Mouse (Mus musculus): ENCODE results near the gene Cxcl12. TPM values are rescaled to one million over a fixed set of nuclear protein-coding genes. Genes with fewer than 3 reads are reported as not detected.

Cxcl12 gene
- polyA plus RNA-seq, 1 experiment from 2014 or later = 207 TPM

GRCm38 (mm10) chr6:117201396-117201795 lies 33.1 kb downstream of the Cxcl12 start:
- Histone ChIP-seq H3K4me2 (no peak overlapping the region), H3K36me3 (no peaks in the 10 kb centered on the region), H3K4me3 (no peak overlapping the region), H3K9me3 (replicated peaks) (no peaks in the 10 kb centered on the region), H3K4me1 (replicated peaks) (peaks cover 11% of the 10 kb centered on the region; the same call in 1 of the 2 replicates), H3K27ac (ENCODE audit: poor library complexity, severe bottlenecking) (no peak overlapping the region), H3K9ac (no peak overlapping the region), H3K27me3 (replicated peaks) (peaks cover 22% of the 10 kb centered on the region)
- WGBS = 79% methylated on average over 2 of the region's 2 CpGs
- no peak for ATAC-seq (ENCODE audit: insufficient number of reproducible peaks, low FRiP score)

- no peak for ATAC-seq (ENCODE audit: insufficient number of reproducible peaks, low FRiP score)
- H3K4me3 ChIP-seq = no peak overlapping the region
- no peak overlapping the region for H3K27ac ChIP-seq (ENCODE audit: poor library complexity, severe bottlenecking)
- peaks cover 11% of the 10 kb centered on the region; the same call in 1 of the 2 replicates for H3K4me1 ChIP-seq (replicated peaks)
- no peaks in the 10 kb centered on the region for H3K9me3 ChIP-seq (replicated peaks)
- H3K4me2 ChIP-seq = no peak overlapping the region
- no peak overlapping the region for H3K9ac ChIP-seq
- no peaks in the 10 kb centered on the region for H3K36me3 ChIP-seq
- H3K27me3 ChIP-seq (replicated peaks) = peaks cover 22% of the 10 kb centered on the region
- WGBS = 76% methylated on average over 8 of the region's 8 CpGs
Measured at GRCm38 (mm10) chr6:117201859-117202258, 33.5 kb downstream of the Cxcl12 start.

GRCm38 (mm10) chr6:117202856-117203400 lies 34.6 kb downstream of the Cxcl12 start:
- 66% methylated on average over 2 of the region's 2 CpGs for WGBS
- no peak for ATAC-seq (ENCODE audit: insufficient number of reproducible peaks, low FRiP score)
- H3K9me3 ChIP-seq (replicated peaks) = no peaks in the 10 kb centered on the region
- no peak overlapping the region for H3K4me2 ChIP-seq
- no peak overlapping the region for H3K9ac ChIP-seq
- no peaks in the 10 kb centered on the region for H3K36me3 ChIP-seq
- no peak overlapping the region for H3K27ac ChIP-seq (ENCODE audit: poor library complexity, severe bottlenecking)
- H3K4me3 ChIP-seq = no peak overlapping the region
- peaks cover 16% of the 10 kb centered on the region for H3K27me3 ChIP-seq (replicated peaks)
- H3K4me1 ChIP-seq (replicated peaks) = peaks cover 11% of the 10 kb centered on the region; the same call in 1 of the 2 replicates

GRCm38 (mm10) chr6:117204112-117204511 lies 35.8 kb downstream of the Cxcl12 start:
- WGBS = 88% methylated on average over 3 of the region's 3 CpGs
- Histone ChIP-seq H3K4me3 (no peak overlapping the region), H3K27ac (ENCODE audit: poor library complexity, severe bottlenecking) (no peak overlapping the region), H3K27me3 (replicated peaks) (peaks cover 13% of the 10 kb centered on the region), H3K4me1 (replicated peaks) (peaks cover 12% of the 10 kb centered on the region), H3K4me2 (no peak overlapping the region), H3K9me3 (replicated peaks) (no peaks in the 10 kb centered on the region), H3K9ac (no peak overlapping the region), H3K36me3 (no peaks in the 10 kb centered on the region)
- no peak for ATAC-seq (ENCODE audit: insufficient number of reproducible peaks, low FRiP score)

- 80% methylated on average over 2 of the region's 2 CpGs for WGBS
- H3K4me1 ChIP-seq (replicated peaks) = peaks cover 23% of the 10 kb centered on the region
Measured at GRCm38 (mm10) chr6:117206834-117207233, 38.5 kb downstream of the Cxcl12 start.

GRCm38 (mm10) chr6:117207289-117207688 lies 39.0 kb downstream of the Cxcl12 start:
- Histone ChIP-seq H3K36me3 (no peaks in the 10 kb centered on the region), H3K27ac (ENCODE audit: poor library complexity, severe bottlenecking) (no peak overlapping the region), H3K9me3 (replicated peaks) (no peaks in the 10 kb centered on the region), H3K4me1 (replicated peaks) (peaks cover 23% of the 10 kb centered on the region), H3K27me3 (replicated peaks) (peaks cover 7% of the 10 kb centered on the region), H3K4me3 (no peak overlapping the region), H3K9ac (no peak overlapping the region), H3K4me2 (no peak overlapping the region)
- no peak for ATAC-seq (ENCODE audit: insufficient number of reproducible peaks, low FRiP score)
- WGBS = 83% methylated on average over 1 of the region's 1 CpGs

More at GRCm38 (mm10) chr6:117206834-117207233, 38.5 kb downstream of the Cxcl12 start:
- Histone ChIP-seq H3K27me3 (replicated peaks) (peaks cover 7% of the 10 kb centered on the region), H3K4me2 (no peak overlapping the region), H3K4me3 (no peak overlapping the region), H3K9ac (no peak overlapping the region), H3K9me3 (replicated peaks) (no peaks in the 10 kb centered on the region), H3K36me3 (no peaks in the 10 kb centered on the region), H3K27ac (ENCODE audit: poor library complexity, severe bottlenecking) (no peak overlapping the region)
- ATAC-seq (ENCODE audit: insufficient number of reproducible peaks, low FRiP score) = no peak

GRCm38 (mm10) chr6:117210086-117210485 lies 41.8 kb downstream of the Cxcl12 start:
- Histone ChIP-seq H3K9ac (no peak overlapping the region), H3K9me3 (replicated peaks) (no peaks in the 10 kb centered on the region), H3K4me1 (replicated peaks) (peaks cover 23% of the 10 kb centered on the region), H3K4me3 (no peak overlapping the region), H3K36me3 (no peaks in the 10 kb centered on the region), H3K27ac (ENCODE audit: poor library complexity, severe bottlenecking) (peak overlapping the region; percentile 81), H3K27me3 (replicated peaks) (0 out of 2 replicates have a peak, but pooled peaks cover 6% of the 10 kb centered on the region), H3K4me2 (peak overlapping the region; percentile 37)
- WGBS = 10% methylated on average over 6 of the region's 6 CpGs
- peak; percentile 61 for ATAC-seq (ENCODE audit: insufficient number of reproducible peaks, low FRiP score)

GRCm38 (mm10) chr6:117210536-117210935 lies 42.2 kb downstream of the Cxcl12 start:
- H3K4me3 ChIP-seq = no peak overlapping the region

GRCm38 (mm10) chr6:117214506-117214905 lies 46.2 kb downstream of the Cxcl12 start:
- no peak overlapping the region for H3K27ac ChIP-seq (ENCODE audit: poor library complexity, severe bottlenecking)
- H3K4me2 ChIP-seq = no peak overlapping the region
- H3K36me3 ChIP-seq = no peaks in the 10 kb centered on the region
- 0 out of 2 replicates have a peak, but pooled peaks cover 6% of the 10 kb centered on the region for H3K27me3 ChIP-seq (replicated peaks)
- H3K4me1 ChIP-seq (replicated peaks) = peaks cover 18% of the 10 kb centered on the region
- no peak for ATAC-seq (ENCODE audit: insufficient number of reproducible peaks, low FRiP score)
- H3K9me3 ChIP-seq (replicated peaks) = no peaks in the 10 kb centered on the region
- WGBS = 71% methylated on average over 5 of the region's 5 CpGs
- no peak overlapping the region for H3K9ac ChIP-seq
- no peak overlapping the region for H3K4me3 ChIP-seq

More at GRCm38 (mm10) chr6:117210536-117210935, 42.2 kb downstream of the Cxcl12 start:
- no peak overlapping the region for H3K9ac ChIP-seq
- 0 out of 2 replicates have a peak, but pooled peaks cover 6% of the 10 kb centered on the region for H3K27me3 ChIP-seq (replicated peaks)
- peak overlapping the region; percentile 37 for H3K4me2 ChIP-seq
- no peaks in the 10 kb centered on the region for H3K9me3 ChIP-seq (replicated peaks)
- H3K4me1 ChIP-seq (replicated peaks) = peaks cover 23% of the 10 kb centered on the region
- H3K27ac ChIP-seq (ENCODE audit: poor library complexity, severe bottlenecking) = peak overlapping the region; percentile 81
- WGBS = 19% methylated on average over 6 of the region's 6 CpGs
- ATAC-seq (ENCODE audit: insufficient number of reproducible peaks, low FRiP score) = no peak; the same call in 1 of the 2 replicates
- H3K36me3 ChIP-seq = no peaks in the 10 kb centered on the region

GRCm38 (mm10) chr6:117218442-117219299 lies 50.3 kb downstream of the Cxcl12 start:
- Histone ChIP-seq H3K4me1 (replicated peaks) (peaks cover 9% of the 10 kb centered on the region), H3K4me2 (no peak overlapping the region), H3K9ac (no peak overlapping the region), H3K4me3 (no peak overlapping the region), H3K27ac (ENCODE audit: poor library complexity, severe bottlenecking) (no peak overlapping the region), H3K36me3 (no peaks in the 10 kb centered on the region), H3K9me3 (replicated peaks) (no peaks in the 10 kb centered on the region), H3K27me3 (replicated peaks) (0 out of 2 replicates have a peak, but pooled peaks cover 6% of the 10 kb centered on the region)
- ATAC-seq (ENCODE audit: insufficient number of reproducible peaks, low FRiP score) = no peak
- WGBS = 85% methylated on average over 9 of the region's 9 CpGs

- no peaks in the 10 kb centered on the region for H3K9me3 ChIP-seq (replicated peaks)
- no peak for ATAC-seq (ENCODE audit: insufficient number of reproducible peaks, low FRiP score)
- no peak overlapping the region for H3K27ac ChIP-seq (ENCODE audit: poor library complexity, severe bottlenecking)
- 0 out of 2 replicates have a peak, but pooled peaks cover 3% of the 10 kb centered on the region for H3K27me3 ChIP-seq (replicated peaks)
- WGBS = 55% methylated on average over 3 of the region's 3 CpGs
- H3K36me3 ChIP-seq = no peaks in the 10 kb centered on the region
- no peak overlapping the region for H3K4me3 ChIP-seq
- no peak overlapping the region for H3K4me2 ChIP-seq
- H3K4me1 ChIP-seq (replicated peaks) = peaks cover 9% of the 10 kb centered on the region
- H3K9ac ChIP-seq = no peak overlapping the region
Measured at GRCm38 (mm10) chr6:117219300-117219680, 51.0 kb downstream of the Cxcl12 start.

All from heart, embryonic 12.5 days (tissue).